Mouse (Mus musculus) forebrain, embryonic 14.5 days (tissue): ENCODE data around the gene Tsc2. TPM values are rescaled to one million over a fixed set of nuclear protein-coding genes. Genes with fewer than 3 reads are reported as not detected.
A peak's percentile ranks its signal among the peaks of the same experiment; 100 is the strongest.

Experiments
- ATAC-seq: fragments of 200-750 bp; cut with Nextera tagmentation; 2 replicates; pipeline ENCODE4 v1.8.0; 2017; ENCODE audit warnings: mild to moderate bottlenecking, moderate library complexity
- DNase-seq: peaks from one replicate; pipeline ENCODE4 v3.0.0-alpha.2; 2015; ENCODE audit warnings: low spot score
- H3K27ac ChIP-seq: fragments of 300-500 bp; sonication (generic); 2 replicates; pipeline ENCODE4 v1.5.1; 2014; ENCODE audit warnings: low read depth, mild to moderate bottlenecking, control low read depth, low read length, moderate library complexity
- H3K27me3 ChIP-seq: fragments of 300-500 bp; sonication (generic); replicated peaks from 2 replicates; pipeline ENCODE4 v1.6.1; 2014; ENCODE audit warnings: low read length, control low read depth, mixed read lengths; ENCODE audit not compliant: control insufficient read depth, insufficient read depth
- H3K36me3 ChIP-seq: fragments of 300-500 bp; sonication (generic); 2 replicates; pipeline ENCODE4 v1.6.1; 2014; ENCODE audit warnings: low read length, control low read depth; ENCODE audit not compliant: control insufficient read depth, insufficient read depth
- H3K4me1 ChIP-seq: fragments of 300-500 bp; sonication (generic); 2 replicates; pipeline ENCODE4 v1.6.1; 2014; ENCODE audit warnings: antibody characterized with exemption, low read length, control low read depth; ENCODE audit not compliant: control insufficient read depth, insufficient read depth
- H3K4me2 ChIP-seq: fragments of 300-500 bp; sonication (generic); 2 replicates; pipeline ENCODE4 v1.6.1; 2014; ENCODE audit warnings: mild to moderate bottlenecking, control low read depth, low read length
- H3K4me3 ChIP-seq: fragments of 300-500 bp; sonication (generic); 2 replicates; pipeline ENCODE4 v1.5.1; 2014; ENCODE audit warnings: low read depth, low read length, control low read depth
- H3K9ac ChIP-seq: fragments of 300-500 bp; sonication (generic); 2 replicates; pipeline ENCODE4 v1.6.1; 2014; ENCODE audit warnings: mild to moderate bottlenecking, low read length, control low read depth, moderate library complexity
- H3K9me3 ChIP-seq: fragments of 300-500 bp; sonication (generic); replicated peaks from 2 replicates; pipeline ENCODE4 v1.6.1; 2016; ENCODE audit warnings: low read length, control low read depth, mixed read lengths; ENCODE audit not compliant: control insufficient read depth
- WGBS: fragments of 180-500 bp; shearing (Covaris S2); extraction: QIAGEN DNeasy Blood & Tissue Kit; methylation state at CpG from one replicate; pipeline ENCODE4 v1.1.7; 2014; 5-methylcytosine and 5-hydroxymethylcytosine counted together
- polyA plus RNA-seq: library from polyadenylated mRNA; unstranded; fragments of >200 nt; fragmentation: Nextera tagmentation; extraction: Ambion mirVana; gene quantifications from 2 replicates; pipeline ENCODE4 v1.2.1, GENCODE M21; 2014

Tsc2 gene
- polyA plus RNA-seq, 1 experiment from 2014 or later = 59.8 TPM

DNA sequence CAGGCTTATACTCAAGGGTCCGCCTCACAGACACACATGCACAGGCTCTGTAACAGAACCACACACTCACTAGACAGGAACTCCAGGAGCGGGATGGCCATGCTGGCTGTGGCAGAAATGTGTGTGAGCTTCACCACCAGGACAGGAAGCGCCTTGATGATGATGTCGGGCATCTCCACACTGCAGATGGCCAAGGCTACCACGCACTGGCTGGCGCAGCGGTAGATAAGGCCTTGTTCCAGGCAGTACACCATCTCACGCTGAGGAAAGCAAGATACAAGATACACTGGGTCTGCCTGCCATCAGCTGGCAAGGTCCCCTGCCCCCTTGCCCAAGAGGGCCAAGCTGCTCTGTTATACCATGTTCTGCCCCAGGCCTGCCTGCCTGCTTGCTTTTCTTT, 23.6 kb downstream of the Tsc2 start:
- ATAC-seq (no peak), DNase-seq (no peak)
- Histone ChIP-seq H3K36me3 (peaks cover 68% of the 10 kb centered on the region), H3K27ac (no peak overlapping the region), H3K4me3 (no peak overlapping the region), H3K27me3 (no peaks in the 10 kb centered on the region), H3K9ac (no peak overlapping the region), H3K4me2 (no peak overlapping the region), H3K4me1 (no peaks in the 10 kb centered on the region), H3K9me3 (no peaks in the 10 kb centered on the region)
- 96% methylated on average over 8 of the region's 8 CpGs for WGBS

GRCm38 (mm10) chr17:24608370-24608769, 24.1 kb downstream of the Tsc2 start:
- Histone ChIP-seq H3K9me3 (no peaks in the 10 kb centered on the region), H3K27me3 (no peaks in the 10 kb centered on the region), H3K4me3 (no peak overlapping the region), H3K27ac (no peak overlapping the region), H3K4me2 (no peak overlapping the region), H3K4me1 (no peaks in the 10 kb centered on the region), H3K9ac (no peak overlapping the region), H3K36me3 (peaks cover 66% of the 10 kb centered on the region)
- ATAC-seq = no peak
- 92% methylated on average over 4 of the region's 4 CpGs for WGBS
- DNase-seq = no peak

DNA sequence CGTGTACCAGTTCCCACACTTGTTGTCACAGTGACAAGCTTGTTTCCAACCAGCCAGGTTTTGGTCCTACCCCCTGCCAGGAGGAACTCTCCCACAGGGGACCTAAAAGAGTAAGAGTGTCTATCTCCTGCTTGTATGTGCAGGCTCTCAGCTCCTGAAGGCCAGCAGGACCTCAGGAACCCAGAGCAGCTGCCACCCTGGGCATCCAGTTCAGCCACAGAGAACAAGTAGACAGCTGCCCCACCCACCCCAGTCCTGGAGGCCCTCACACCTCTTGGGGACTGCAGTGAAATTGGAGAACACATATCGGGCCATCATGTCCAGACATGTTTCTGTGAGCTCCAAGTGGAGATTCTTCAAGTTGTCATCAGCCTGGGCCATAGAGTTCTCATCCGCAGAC, 27.9 kb downstream of the Tsc2 start:
- ATAC-seq = no peak
- no peak overlapping the region for H3K27ac ChIP-seq
- H3K9ac ChIP-seq = no peak overlapping the region
- H3K4me3 ChIP-seq = no peak overlapping the region
- no peaks in the 10 kb centered on the region for H3K9me3 ChIP-seq
- 94% methylated on average over 3 of the region's 3 CpGs for WGBS
- peaks cover 94% of the 10 kb centered on the region for H3K36me3 ChIP-seq
- no peaks in the 10 kb centered on the region for H3K4me1 ChIP-seq
- DNase-seq = no peak
- no peak overlapping the region for H3K4me2 ChIP-seq
- no peaks in the 10 kb centered on the region for H3K27me3 ChIP-seq

DNA sequence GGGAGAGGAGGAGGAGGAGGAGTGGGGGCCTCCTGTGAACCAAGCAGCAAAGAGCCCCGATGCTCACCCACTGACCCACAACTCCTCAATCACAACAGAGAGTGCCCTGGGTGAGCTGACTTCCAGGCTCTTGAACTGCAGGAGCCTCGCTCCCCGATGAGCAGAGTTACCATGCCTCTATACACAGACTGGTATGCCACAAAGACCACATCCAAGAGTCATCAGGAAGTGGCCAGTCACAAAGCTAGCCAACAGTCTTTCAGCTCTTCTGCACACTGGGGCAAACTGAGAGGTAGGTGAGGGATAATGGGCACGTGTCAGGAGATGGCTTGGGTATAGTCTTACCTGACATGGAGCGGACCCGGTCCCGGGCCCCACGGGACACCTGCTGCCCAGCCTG, 28.5 kb downstream of the Tsc2 start:
- no peak overlapping the region for H3K4me3 ChIP-seq
- WGBS = 90% methylated on average over 8 of the region's 8 CpGs
- no peaks in the 10 kb centered on the region for H3K27me3 ChIP-seq
- ATAC-seq (no peak), DNase-seq (no peak)
- no peak overlapping the region for H3K9ac ChIP-seq
- no peaks in the 10 kb centered on the region for H3K9me3 ChIP-seq
- H3K4me1 ChIP-seq = no peaks in the 10 kb centered on the region
- peaks cover 98% of the 10 kb centered on the region for H3K36me3 ChIP-seq
- H3K4me2 ChIP-seq = no peak overlapping the region
- H3K27ac ChIP-seq = no peak overlapping the region

DNA sequence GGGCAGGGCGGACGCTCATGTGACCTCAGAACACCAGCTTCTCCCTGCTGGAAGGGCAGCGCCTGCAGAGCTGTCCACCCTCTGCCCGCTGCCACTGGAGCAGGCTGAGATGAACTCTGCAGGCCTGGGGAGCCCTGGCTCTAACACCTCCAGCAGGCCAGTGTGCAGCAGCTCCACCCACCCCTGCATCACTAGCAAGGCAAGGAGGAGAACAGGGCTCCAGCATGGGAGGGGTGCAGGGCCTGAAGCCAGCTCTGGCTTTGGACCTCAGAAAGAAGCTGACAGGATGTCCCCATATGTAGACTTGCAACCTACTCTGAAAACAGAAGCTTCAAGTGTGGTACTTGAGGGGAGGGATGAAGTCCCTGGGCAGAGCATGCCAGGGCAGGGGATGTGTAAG, 31.9 kb downstream of the Tsc2 start:
- ATAC-seq = no peak
- no peaks in the 10 kb centered on the region for H3K27me3 ChIP-seq
- no peaks in the 10 kb centered on the region for H3K4me1 ChIP-seq
- no peaks in the 10 kb centered on the region for H3K9me3 ChIP-seq
- H3K4me2 ChIP-seq = no peak overlapping the region
- DNase-seq = no peak
- no peak overlapping the region for H3K4me3 ChIP-seq
- no peak overlapping the region for H3K27ac ChIP-seq
- H3K36me3 ChIP-seq = peaks cover 97% of the 10 kb centered on the region
- WGBS = 98% methylated on average over 4 of the region's 4 CpGs
- H3K9ac ChIP-seq = no peak overlapping the region

DNA sequence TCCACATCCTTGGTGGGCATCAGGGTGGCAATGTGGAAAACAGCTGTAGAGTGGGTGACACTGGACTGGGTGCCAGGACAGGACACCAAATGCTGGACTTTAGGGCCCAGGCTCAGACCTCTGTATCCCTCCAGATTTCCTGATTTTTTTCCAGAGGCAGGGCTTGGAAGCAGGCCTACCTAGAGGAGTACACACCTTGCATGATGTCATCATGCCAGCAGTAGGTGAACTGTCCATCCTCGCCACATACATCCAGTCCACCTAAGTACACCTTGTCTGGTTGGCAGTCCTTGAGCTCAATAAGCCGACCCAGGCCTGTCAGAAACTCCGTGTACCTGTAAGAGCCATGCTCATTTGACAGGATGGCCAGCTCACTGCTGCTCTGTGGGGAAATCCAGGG, 34.4 kb downstream of the Tsc2 start:
- H3K4me1 ChIP-seq = no peaks in the 10 kb centered on the region
- H3K4me3 ChIP-seq = no peak overlapping the region
- no peak for ATAC-seq
- 86% methylated on average over 3 of the region's 3 CpGs for WGBS
- DNase-seq = no peak
- H3K9ac ChIP-seq = no peak overlapping the region
- peaks cover 100% of the 10 kb centered on the region for H3K36me3 ChIP-seq
- no peaks in the 10 kb centered on the region for H3K9me3 ChIP-seq
- no peaks in the 10 kb centered on the region for H3K27me3 ChIP-seq
- no peak overlapping the region for H3K27ac ChIP-seq
- no peak overlapping the region for H3K4me2 ChIP-seq

- Histone ChIP-seq H3K4me2 (no peak overlapping the region), H3K9me3 (no peaks in the 10 kb centered on the region), H3K4me3 (no peak overlapping the region), H3K27ac (no peak overlapping the region), H3K9ac (no peak overlapping the region), H3K4me1 (no peaks in the 10 kb centered on the region), H3K27me3 (no peaks in the 10 kb centered on the region), H3K36me3 (peaks cover 100% of the 10 kb centered on the region)
- ATAC-seq (no peak), DNase-seq (no peak)
- 92% methylated on average over 19 of the region's 19 CpGs for WGBS
Observed at GRCm38 (mm10) chr17:24596471-24597183, 35.8 kb downstream of the Tsc2 start.

DNA sequence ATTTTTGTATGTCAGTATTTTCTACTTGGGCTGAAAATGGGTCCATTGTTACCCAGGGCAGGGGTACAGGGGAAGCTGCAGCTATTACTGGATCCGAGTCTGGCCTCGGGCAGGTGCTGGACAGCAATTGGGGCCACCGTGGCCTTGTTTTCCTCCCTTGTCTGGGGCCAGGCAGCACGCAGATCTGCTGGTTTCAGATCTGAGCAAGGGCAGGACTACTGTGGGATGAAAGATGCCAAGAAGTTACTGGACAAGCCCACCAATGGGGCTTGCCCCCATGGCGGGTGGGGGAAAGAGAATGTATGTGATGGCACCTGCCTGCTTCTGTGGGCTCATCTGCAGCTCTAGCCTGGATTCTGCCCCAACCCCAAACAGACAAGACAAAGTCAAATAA, 36.4 kb downstream of the Tsc2 start:
- H3K27me3 ChIP-seq = no peaks in the 10 kb centered on the region
- no peak overlapping the region for H3K9ac ChIP-seq
- no peak overlapping the region for H3K27ac ChIP-seq
- ATAC-seq (no peak), DNase-seq (no peak)
- peaks cover 100% of the 10 kb centered on the region for H3K36me3 ChIP-seq
- H3K9me3 ChIP-seq = no peaks in the 10 kb centered on the region
- H3K4me2 ChIP-seq = no peak overlapping the region
- H3K4me3 ChIP-seq = no peak overlapping the region
- no peaks in the 10 kb centered on the region for H3K4me1 ChIP-seq
- 86% methylated on average over 5 of the region's 5 CpGs for WGBS

- ATAC-seq (no peak), DNase-seq (peak; percentile 6)
- Histone ChIP-seq H3K4me1 (no peaks in the 10 kb centered on the region), H3K9me3 (no peaks in the 10 kb centered on the region), H3K27me3 (no peaks in the 10 kb centered on the region), H3K4me3 (no peak overlapping the region), H3K4me2 (no peak overlapping the region), H3K9ac (no peak overlapping the region), H3K36me3 (peaks cover 100% of the 10 kb centered on the region), H3K27ac (no peak overlapping the region)
- WGBS = 71% methylated on average over 17 of the region's 17 CpGs
Observed at GRCm38 (mm10) chr17:24595126-24596072, 37.0 kb downstream of the Tsc2 start.
